Mouse (Mus musculus) kidney, adult 2 months (tissue): ENCODE results near the gene Gm45021. TPM values are rescaled to one million over a fixed set of nuclear protein-coding genes. Genes with fewer than 3 reads are reported as not detected.

Experiments
- DNase-seq: peaks from one replicate; pipeline ENCODE4 v3.0.0; 2021
- H3K27ac ChIP-seq: fragments of 200-500 bp; 2 replicates; pipeline ENCODE4 v1.5.1; 2012; ENCODE audit warnings: low read depth, low read length, control low read depth, inconsistent platforms; ENCODE audit not compliant: insufficient read depth
- H3K27me3 ChIP-seq: fragments of 200-500 bp; replicated peaks from 2 replicates; pipeline ENCODE4 v1.6.1; 2012; ENCODE audit warnings: mild to moderate bottlenecking, moderate library complexity, low read length, inconsistent platforms; ENCODE audit not compliant: control insufficient read depth, insufficient read depth
- H3K36me3 ChIP-seq: fragments of 200-500 bp; 2 replicates; pipeline ENCODE4 v1.6.1; 2012; ENCODE audit warnings: mild to moderate bottlenecking, moderate library complexity, low read length, inconsistent platforms; ENCODE audit not compliant: control insufficient read depth, insufficient read depth
- H3K4me1 ChIP-seq: fragments of 200-500 bp; 2 replicates; pipeline ENCODE4 v1.6.1; 2011; ENCODE audit warnings: low read length; ENCODE audit not compliant: control insufficient read depth, insufficient read depth
- H3K4me3 ChIP-seq: fragments of 200-500 bp; 2 replicates; pipeline ENCODE4 v1.5.1; 2011; ENCODE audit warnings: mild to moderate bottlenecking, low read depth, low read length, control low read depth; ENCODE audit not compliant: insufficient read depth
- CTCF ChIP-seq: fragments of 200-500 bp; conservative IDR thresholded peaks from 2 replicates; pipeline ENCODE4 v1.5.1; 2011; ENCODE audit warnings: low read depth, mild to moderate bottlenecking, control low read depth, low read length, moderate library complexity, mixed read lengths; ENCODE audit not compliant: insufficient read depth, insufficient read length
- POLR2A ChIP-seq: fragments of 200-500 bp; IDR thresholded peaks from one replicate; pipeline ENCODE4 v1.6.1; 2011; ENCODE audit warnings: low read depth, low read length, control low read depth
- WGBS: fragments of 180-500 bp; shearing (Covaris S2); methylation state at CpG from one replicate; pipeline ENCODE4 v1.1.7; 2018; 5-methylcytosine and 5-hydroxymethylcytosine counted together
- polyA plus RNA-seq: library from polyadenylated mRNA; depleted of rRNA; stranded (reverse); fragments of >200 nt; gene quantifications from 2 replicates; pipeline ENCODE4 v1.2.3, GENCODE M21; 2012

Gm45021 gene
- polyA plus RNA-seq, 1 experiment = not detected

- Histone ChIP-seq H3K27me3 (no peaks in the 10 kb centered on the region), H3K4me1 (peaks cover 28% of the 10 kb centered on the region), H3K27ac (peak overlapping the region; percentile 98), H3K4me3 (peak overlapping the region; percentile 50), H3K36me3 (no peaks in the 10 kb centered on the region)
- 3% methylated on average over 54 of the region's 54 CpGs for WGBS
- TF ChIP-seq POLR2A (no peak), CTCF (no peak)
- DNase-seq = peak; percentile 51
Measured at GRCm38 (mm10) chr6:48628808-48629660, 39.6 kb downstream of the Gm45021 start.

GRCm38 (mm10) chr6:48629661-48630034 lies 40.2 kb downstream of the Gm45021 start:
- no peaks in the 10 kb centered on the region for H3K36me3 ChIP-seq
- no peak for TF ChIP-seq CTCF
- TF ChIP-seq POLR2A = no peak
- peaks cover 28% of the 10 kb centered on the region for H3K4me1 ChIP-seq
- peak overlapping the region; percentile 50 for H3K4me3 ChIP-seq
- DNase-seq = peak; percentile 77
- no peaks in the 10 kb centered on the region for H3K27me3 ChIP-seq
- peak overlapping the region; percentile 98 for H3K27ac ChIP-seq
- WGBS = 11% methylated on average over 13 of the region's 13 CpGs

- 85% methylated on average over 8 of the region's 8 CpGs for WGBS
- no peak overlapping the region for H3K4me3 ChIP-seq
- no peaks in the 10 kb centered on the region for H3K27me3 ChIP-seq
- no peak for DNase-seq
- H3K4me1 ChIP-seq = peaks cover 28% of the 10 kb centered on the region
- TF ChIP-seq CTCF (no peak), POLR2A (no peak)
- peak overlapping the region; percentile 40 for H3K27ac ChIP-seq
- H3K36me3 ChIP-seq = no peaks in the 10 kb centered on the region
Measured at GRCm38 (mm10) chr6:48630831-48631230, 41.4 kb downstream of the Gm45021 start.

- DNase-seq = no peak
- WGBS = 94% methylated on average over 2 of the region's 2 CpGs
- no peak for TF ChIP-seq POLR2A
- TF ChIP-seq CTCF = no peak
- Histone ChIP-seq H3K4me3 (no peak overlapping the region), H3K4me1 (peaks cover 9% of the 10 kb centered on the region), H3K27ac (no peak overlapping the region), H3K36me3 (no peaks in the 10 kb centered on the region), H3K27me3 (no peaks in the 10 kb centered on the region)
Measured at GRCm38 (mm10) chr6:48635105-48635504, 45.7 kb downstream of the Gm45021 start.

- no peak overlapping the region for H3K4me3 ChIP-seq
- H3K4me1 ChIP-seq = peaks cover 3% of the 10 kb centered on the region; the same call in 1 of the 2 replicates
- no peaks in the 10 kb centered on the region for H3K27me3 ChIP-seq
- no peak for DNase-seq
- H3K36me3 ChIP-seq = no peaks in the 10 kb centered on the region
- TF ChIP-seq POLR2A (no peak), CTCF (no peak)
- H3K27ac ChIP-seq = no peak overlapping the region
- 85% methylated on average over 6 of the region's 6 CpGs for WGBS
Measured at GRCm38 (mm10) chr6:48636515-48636914, 47.1 kb downstream of the Gm45021 start.

- Histone ChIP-seq H3K27me3 (no peaks in the 10 kb centered on the region), H3K27ac (no peak overlapping the region; the same call in 1 of the 2 replicates), H3K4me1 (peaks cover 3% of the 10 kb centered on the region; the same call in 1 of the 2 replicates), H3K4me3 (no peak overlapping the region), H3K36me3 (no peaks in the 10 kb centered on the region)
- TF ChIP-seq CTCF (no peak), POLR2A (no peak)
- 63% methylated on average over 6 of the region's 6 CpGs for WGBS
- DNase-seq = no peak
Measured at GRCm38 (mm10) chr6:48637811-48638500, 48.5 kb downstream of the Gm45021 start.

GRCm38 (mm10) chr6:48638553-48638952 lies 49.1 kb downstream of the Gm45021 start:
- WGBS = 44% methylated on average over 2 of the region's 2 CpGs
- peak; percentile 66 for DNase-seq

More at GRCm38 (mm10) chr6:48638553-48638952, 49.1 kb downstream of the Gm45021 start:
- no peaks in the 10 kb centered on the region for H3K36me3 ChIP-seq
- H3K27ac ChIP-seq = no peak overlapping the region; the same call in 1 of the 2 replicates
- H3K4me1 ChIP-seq = peaks cover 3% of the 10 kb centered on the region; the same call in 1 of the 2 replicates
- H3K27me3 ChIP-seq = no peaks in the 10 kb centered on the region
- TF ChIP-seq POLR2A = no peak
- TF ChIP-seq CTCF = no peak
- H3K4me3 ChIP-seq = no peak overlapping the region
